Mouse (Mus musculus) forebrain, embryonic 14.5 days (tissue): ENCODE data around the gene Mfap2. TPM values are rescaled to one million over a fixed set of nuclear protein-coding genes. Genes with fewer than 3 reads are reported as not detected.

ENCODE experiments used
- ATAC-seq: fragments of 200-750 bp; cut with Nextera tagmentation; 2 replicates; pipeline ENCODE4 v1.8.0; 2017; ENCODE audit warnings: mild to moderate bottlenecking, moderate library complexity
- DNase-seq: peaks from one replicate; pipeline ENCODE4 v3.0.0-alpha.2; 2015; ENCODE audit warnings: low spot score
- H3K27ac ChIP-seq: fragments of 300-500 bp; sonication (generic); 2 replicates; pipeline ENCODE4 v1.5.1; 2014; ENCODE audit warnings: low read depth, mild to moderate bottlenecking, control low read depth, low read length, moderate library complexity
- H3K27me3 ChIP-seq: fragments of 300-500 bp; sonication (generic); replicated peaks from 2 replicates; pipeline ENCODE4 v1.6.1; 2014; ENCODE audit warnings: low read length, control low read depth, mixed read lengths; ENCODE audit not compliant: control insufficient read depth, insufficient read depth
- H3K36me3 ChIP-seq: fragments of 300-500 bp; sonication (generic); 2 replicates; pipeline ENCODE4 v1.6.1; 2014; ENCODE audit warnings: low read length, control low read depth; ENCODE audit not compliant: control insufficient read depth, insufficient read depth
- H3K4me1 ChIP-seq: fragments of 300-500 bp; sonication (generic); 2 replicates; pipeline ENCODE4 v1.6.1; 2014; ENCODE audit warnings: antibody characterized with exemption, low read length, control low read depth; ENCODE audit not compliant: control insufficient read depth, insufficient read depth
- H3K4me2 ChIP-seq: fragments of 300-500 bp; sonication (generic); 2 replicates; pipeline ENCODE4 v1.6.1; 2014; ENCODE audit warnings: mild to moderate bottlenecking, control low read depth, low read length
- H3K4me3 ChIP-seq: fragments of 300-500 bp; sonication (generic); 2 replicates; pipeline ENCODE4 v1.5.1; 2014; ENCODE audit warnings: low read depth, low read length, control low read depth
- H3K9ac ChIP-seq: fragments of 300-500 bp; sonication (generic); 2 replicates; pipeline ENCODE4 v1.6.1; 2014; ENCODE audit warnings: mild to moderate bottlenecking, low read length, control low read depth, moderate library complexity
- H3K9me3 ChIP-seq: fragments of 300-500 bp; sonication (generic); replicated peaks from 2 replicates; pipeline ENCODE4 v1.6.1; 2016; ENCODE audit warnings: low read length, control low read depth, mixed read lengths; ENCODE audit not compliant: control insufficient read depth
- WGBS: fragments of 180-500 bp; shearing (Covaris S2); extraction: QIAGEN DNeasy Blood & Tissue Kit; methylation state at CpG from one replicate; pipeline ENCODE4 v1.1.7; 2014; 5-methylcytosine and 5-hydroxymethylcytosine counted together
- polyA plus RNA-seq: library from polyadenylated mRNA; unstranded; fragments of >200 nt; fragmentation: Nextera tagmentation; extraction: Ambion mirVana; gene quantifications from 2 replicates; pipeline ENCODE4 v1.2.1, GENCODE M21; 2014

Mfap2 gene
- polyA plus RNA-seq, 1 experiment from 2014 or later, result 287 TPM

GRCm38 (mm10) chr4:140986024-140986710 lies 24.1 kb upstream of the Mfap2 start:
- Histone ChIP-seq H3K27ac (peak overlapping the region; percentile 75), H3K4me3 (peak overlapping the region; percentile 87), H3K4me1 (peaks cover 16% of the 10 kb centered on the region), H3K4me2 (peak overlapping the region; percentile 74), H3K9me3 (no peaks in the 10 kb centered on the region), H3K36me3 (peaks cover 7% of the 10 kb centered on the region; the same call in 1 of the 2 replicates), H3K27me3 (no peaks in the 10 kb centered on the region), H3K9ac (peak overlapping the region; percentile 95)
- peak; percentile 14 for DNase-seq
- 28% methylated on average over 14 of the region's 15 CpGs for WGBS
- peak; percentile 35 for ATAC-seq

GRCm38 (mm10) chr4:140986711-140987395 lies 23.4 kb upstream of the Mfap2 start, which contains the start of gene Atp13a2:
Gene Atp13a2, plus strand, starts transcription at chr4:140986873.
- under 1% methylated on average over 53 of the region's 58 CpGs for WGBS
- H3K9ac ChIP-seq, result peak within 1 kb of the TSS; percentile 95
- peak within 1 kb of the TSS; percentile 74 for H3K4me2 ChIP-seq
- peak within 1 kb of the TSS; percentile 87 for H3K4me3 ChIP-seq
- peaks cover 7% of the 10 kb centered on the region; the same call in 1 of the 2 replicates for H3K36me3 ChIP-seq
- ATAC-seq (peak; percentile 94), DNase-seq (peak; percentile 94)
- H3K9me3 ChIP-seq, result no peaks in the 10 kb centered on the region
- H3K4me1 ChIP-seq, result peaks cover 16% of the 10 kb centered on the region
- H3K27ac ChIP-seq, result peak within 1 kb of the TSS; percentile 75
- H3K27me3 ChIP-seq, result no peaks in the 10 kb centered on the region

GRCm38 (mm10) chr4:140987476-140987875 lies 22.7 kb upstream of the Mfap2 start:
- DNase-seq, result peak; percentile 18
- Histone ChIP-seq H3K9ac (peak overlapping the region; percentile 95), H3K4me3 (peak overlapping the region; percentile 87), H3K27ac (no peak overlapping the region), H3K9me3 (no peaks in the 10 kb centered on the region), H3K27me3 (no peaks in the 10 kb centered on the region), H3K4me1 (peaks cover 16% of the 10 kb centered on the region), H3K36me3 (peaks cover 13% of the 10 kb centered on the region), H3K4me2 (peak overlapping the region; percentile 74)
- ATAC-seq, result no peak; the same call in 1 of the 2 replicates
- WGBS, result 34% methylated on average over 7 of the region's 7 CpGs

- DNase-seq (no peak), ATAC-seq (no peak)
- Histone ChIP-seq H3K4me1 (peaks cover 11% of the 10 kb centered on the region), H3K27ac (no peak overlapping the region), H3K36me3 (peaks cover 25% of the 10 kb centered on the region), H3K27me3 (no peaks in the 10 kb centered on the region), H3K4me3 (no peak overlapping the region), H3K9ac (0 out of 2 replicates have a peak overlapping the region, but pooled peaks have one; percentile 13), H3K4me2 (peak overlapping the region; percentile 74), H3K9me3 (no peaks in the 10 kb centered on the region)
- 59% methylated on average over 7 of the region's 7 CpGs for WGBS
Measured at GRCm38 (mm10) chr4:140988706-140989290, 21.4 kb upstream of the Mfap2 start.

GRCm38 (mm10) chr4:140989447-140989846 lies 20.8 kb upstream of the Mfap2 start:
- Histone ChIP-seq H3K4me3 (no peak overlapping the region), H3K27ac (no peak overlapping the region), H3K27me3 (no peaks in the 10 kb centered on the region), H3K36me3 (peaks cover 31% of the 10 kb centered on the region), H3K9ac (no peak overlapping the region), H3K4me2 (no peak overlapping the region), H3K4me1 (peaks cover 11% of the 10 kb centered on the region), H3K9me3 (no peaks in the 10 kb centered on the region)
- 97% methylated on average over 14 of the region's 14 CpGs for WGBS
- ATAC-seq, result no peak
- no peak for DNase-seq

- no peak for ATAC-seq
- Histone ChIP-seq H3K9ac (no peak overlapping the region), H3K4me1 (peaks cover 11% of the 10 kb centered on the region), H3K36me3 (peaks cover 59% of the 10 kb centered on the region), H3K9me3 (no peaks in the 10 kb centered on the region), H3K27ac (no peak overlapping the region), H3K4me2 (no peak overlapping the region), H3K27me3 (no peaks in the 10 kb centered on the region), H3K4me3 (no peak overlapping the region)
- DNase-seq, result no peak
- 85% methylated on average over 20 of the region's 20 CpGs for WGBS
Measured at GRCm38 (mm10) chr4:140992215-140992614, 18.0 kb upstream of the Mfap2 start.

- Histone ChIP-seq H3K36me3 (peaks cover 73% of the 10 kb centered on the region), H3K4me2 (no peak overlapping the region)
Measured at GRCm38 (mm10) chr4:140993846-140994245, 16.4 kb upstream of the Mfap2 start.

GRCm38 (mm10) chr4:140995811-140996210 lies 14.4 kb upstream of the Mfap2 start:
- Histone ChIP-seq H3K4me3 (no peak overlapping the region), H3K36me3 (peaks cover 86% of the 10 kb centered on the region), H3K9me3 (no peaks in the 10 kb centered on the region), H3K4me1 (no peaks in the 10 kb centered on the region), H3K27me3 (no peaks in the 10 kb centered on the region), H3K27ac (no peak overlapping the region), H3K4me2 (no peak overlapping the region), H3K9ac (no peak overlapping the region)
- 89% methylated on average over 8 of the region's 8 CpGs for WGBS
- DNase-seq (no peak), ATAC-seq (no peak)

More at GRCm38 (mm10) chr4:140993846-140994245, 16.4 kb upstream of the Mfap2 start:
- no peak overlapping the region for H3K27ac ChIP-seq
- H3K27me3 ChIP-seq, result no peaks in the 10 kb centered on the region
- no peaks in the 10 kb centered on the region; the same call in 1 of the 2 replicates for H3K4me1 ChIP-seq
- no peak for ATAC-seq
- no peak overlapping the region for H3K4me3 ChIP-seq
- 89% methylated on average over 8 of the region's 8 CpGs for WGBS
- H3K9me3 ChIP-seq, result no peaks in the 10 kb centered on the region
- no peak overlapping the region for H3K9ac ChIP-seq
- no peak for DNase-seq
